Mouse (Mus musculus): ENCODE results near the gene Ttc28. TPM values are rescaled to one million over a fixed set of nuclear protein-coding genes. Genes with fewer than 3 reads are reported as not detected.

The Ttc28 gene
- polyA plus RNA-seq, 1 experiment from 2014 or later: 5.8 TPM

GRCm38 (mm10) chr5:111151882-111152759, 272.5 kb downstream of the Ttc28 start:
- no peak overlapping the region for H3K4me3 ChIP-seq (ENCODE audit: low read length)
- no peak overlapping the region for H3K4me2 ChIP-seq (ENCODE audit: low read depth, low read length)
- no peaks in the 10 kb centered on the region for H3K36me3 ChIP-seq (ENCODE audit: control insufficient read depth, insufficient read depth)
- WGBS: 53% methylated on average over 19 of the region's 19 CpGs
- peaks cover 15% of the 10 kb centered on the region for H3K4me1 ChIP-seq (ENCODE audit: control insufficient read depth, insufficient read depth, low read length)
- no peak overlapping the region for H3K9ac ChIP-seq (ENCODE audit: low read length)
- H3K9me3 ChIP-seq (replicated peaks; ENCODE audit: control insufficient read depth, low read length): no peaks in the 10 kb centered on the region
- no peak overlapping the region for H3K27ac ChIP-seq (ENCODE audit: low read length)
- no peak for ATAC-seq (replicated peaks; ENCODE audit: extremely low read depth, insufficient read depth, low FRiP score)
- H3K27me3 ChIP-seq (ENCODE audit: control insufficient read depth, insufficient read depth, low read length): no peaks in the 10 kb centered on the region

- H3K4me3 ChIP-seq (ENCODE audit: low read length): no peak overlapping the region
- no peaks in the 10 kb centered on the region for H3K9me3 ChIP-seq (replicated peaks; ENCODE audit: control insufficient read depth, low read length)
- no peak overlapping the region for H3K27ac ChIP-seq (ENCODE audit: low read length)
- no peak overlapping the region for H3K9ac ChIP-seq (ENCODE audit: low read length)
- H3K27me3 ChIP-seq (ENCODE audit: control insufficient read depth, insufficient read depth, low read length): no peaks in the 10 kb centered on the region
- no peak overlapping the region for H3K4me2 ChIP-seq (ENCODE audit: low read depth, low read length)
- WGBS: 42% methylated on average over 7 of the region's 7 CpGs
- ATAC-seq (replicated peaks; ENCODE audit: extremely low read depth, insufficient read depth, low FRiP score): peak; percentile 67; the same call in 1 of the 2 replicates
- H3K36me3 ChIP-seq (ENCODE audit: control insufficient read depth, insufficient read depth): no peaks in the 10 kb centered on the region
- H3K4me1 ChIP-seq (ENCODE audit: control insufficient read depth, insufficient read depth, low read length): peaks cover 21% of the 10 kb centered on the region
These were observed 275.0 kb downstream of the Ttc28 start for GRCm38 (mm10) chr5:111154586-111154985.

- Histone ChIP-seq H3K4me2 (ENCODE audit: low read depth, low read length) (no peak overlapping the region), H3K4me1 (ENCODE audit: control insufficient read depth, insufficient read depth, low read length) (peaks cover 28% of the 10 kb centered on the region), H3K27ac (ENCODE audit: low read length) (0 out of 2 replicates have a peak overlapping the region, but pooled peaks have one; percentile 20), H3K36me3 (ENCODE audit: control insufficient read depth, insufficient read depth) (no peaks in the 10 kb centered on the region), H3K4me3 (ENCODE audit: low read length) (no peak overlapping the region), H3K9ac (ENCODE audit: low read length) (no peak overlapping the region), H3K27me3 (ENCODE audit: control insufficient read depth, insufficient read depth, low read length) (no peaks in the 10 kb centered on the region), H3K9me3 (replicated peaks; ENCODE audit: control insufficient read depth, low read length) (no peaks in the 10 kb centered on the region)
- WGBS: 85% methylated on average over 4 of the region's 4 CpGs
- ATAC-seq (replicated peaks; ENCODE audit: extremely low read depth, insufficient read depth, low FRiP score): no peak
These were observed 275.7 kb downstream of the Ttc28 start for GRCm38 (mm10) chr5:111155271-111155670.

- Histone ChIP-seq H3K9ac (ENCODE audit: low read length) (no peak overlapping the region), H3K27me3 (ENCODE audit: control insufficient read depth, insufficient read depth, low read length) (no peaks in the 10 kb centered on the region), H3K27ac (ENCODE audit: low read length) (no peak overlapping the region), H3K4me3 (ENCODE audit: low read length) (no peak overlapping the region), H3K36me3 (ENCODE audit: control insufficient read depth, insufficient read depth) (no peaks in the 10 kb centered on the region), H3K4me1 (ENCODE audit: control insufficient read depth, insufficient read depth, low read length) (peaks cover 34% of the 10 kb centered on the region), H3K4me2 (ENCODE audit: low read depth, low read length) (no peak overlapping the region), H3K9me3 (replicated peaks; ENCODE audit: control insufficient read depth, low read length) (no peaks in the 10 kb centered on the region)
- no peak for ATAC-seq (replicated peaks; ENCODE audit: extremely low read depth, insufficient read depth, low FRiP score)
- WGBS: 76% methylated on average over 12 of the region's 12 CpGs
These were observed 276.3 kb downstream of the Ttc28 start for GRCm38 (mm10) chr5:111155928-111156327.

- H3K27me3 ChIP-seq (ENCODE audit: control insufficient read depth, insufficient read depth, low read length): no peaks in the 10 kb centered on the region
- no peak overlapping the region for H3K4me2 ChIP-seq (ENCODE audit: low read depth, low read length)
- 75% methylated on average over 9 of the region's 9 CpGs for WGBS
- H3K36me3 ChIP-seq (ENCODE audit: control insufficient read depth, insufficient read depth): no peaks in the 10 kb centered on the region
- H3K9me3 ChIP-seq (replicated peaks; ENCODE audit: control insufficient read depth, low read length): no peaks in the 10 kb centered on the region
- no peak overlapping the region for H3K27ac ChIP-seq (ENCODE audit: low read length)
- ATAC-seq (replicated peaks; ENCODE audit: extremely low read depth, insufficient read depth, low FRiP score): no peak
- H3K4me3 ChIP-seq (ENCODE audit: low read length): no peak overlapping the region
- no peak overlapping the region for H3K9ac ChIP-seq (ENCODE audit: low read length)
- H3K4me1 ChIP-seq (ENCODE audit: control insufficient read depth, insufficient read depth, low read length): peaks cover 32% of the 10 kb centered on the region
These were observed 278.7 kb downstream of the Ttc28 start for GRCm38 (mm10) chr5:111158266-111158665.

- H3K9ac ChIP-seq (ENCODE audit: low read length): no peak overlapping the region
- H3K9me3 ChIP-seq (replicated peaks; ENCODE audit: control insufficient read depth, low read length): no peaks in the 10 kb centered on the region
- peak overlapping the region; percentile 35 for H3K4me2 ChIP-seq (ENCODE audit: low read depth, low read length)
- no peaks in the 10 kb centered on the region for H3K36me3 ChIP-seq (ENCODE audit: control insufficient read depth, insufficient read depth)
- no peak overlapping the region for H3K27ac ChIP-seq (ENCODE audit: low read length)
- 0 out of 2 replicates have a peak, but pooled peaks cover 5% of the 10 kb centered on the region for H3K27me3 ChIP-seq (ENCODE audit: control insufficient read depth, insufficient read depth, low read length)
- H3K4me3 ChIP-seq (ENCODE audit: low read length): peak overlapping the region; percentile 13
- ATAC-seq (replicated peaks; ENCODE audit: extremely low read depth, insufficient read depth, low FRiP score): peak; percentile 58
- peaks cover 25% of the 10 kb centered on the region for H3K4me1 ChIP-seq (ENCODE audit: control insufficient read depth, insufficient read depth, low read length)
- WGBS: 20% methylated on average over 23 of the region's 23 CpGs
These were observed 280.2 kb downstream of the Ttc28 start for GRCm38 (mm10) chr5:111159628-111160321.

- H3K27me3 ChIP-seq (ENCODE audit: control insufficient read depth, insufficient read depth, low read length): 0 out of 2 replicates have a peak, but pooled peaks cover 7% of the 10 kb centered on the region
- H3K27ac ChIP-seq (ENCODE audit: low read length): no peak overlapping the region
- H3K4me2 ChIP-seq (ENCODE audit: low read depth, low read length): no peak overlapping the region
- no peaks in the 10 kb centered on the region for H3K9me3 ChIP-seq (replicated peaks; ENCODE audit: control insufficient read depth, low read length)
- H3K36me3 ChIP-seq (ENCODE audit: control insufficient read depth, insufficient read depth): no peaks in the 10 kb centered on the region
- H3K9ac ChIP-seq (ENCODE audit: low read length): no peak overlapping the region
- no peak for ATAC-seq (replicated peaks; ENCODE audit: extremely low read depth, insufficient read depth, low FRiP score)
- H3K4me1 ChIP-seq (ENCODE audit: control insufficient read depth, insufficient read depth, low read length): peaks cover 22% of the 10 kb centered on the region
- WGBS: 56% methylated on average over 7 of the region's 7 CpGs
- no peak overlapping the region for H3K4me3 ChIP-seq (ENCODE audit: low read length)
These were observed 281.7 kb downstream of the Ttc28 start for GRCm38 (mm10) chr5:111161146-111161930.

- WGBS: 55% methylated on average over 6 of the region's 6 CpGs
- 0 out of 2 replicates have a peak, but pooled peaks cover 7% of the 10 kb centered on the region for H3K27me3 ChIP-seq (ENCODE audit: control insufficient read depth, insufficient read depth, low read length)
- no peak overlapping the region for H3K27ac ChIP-seq (ENCODE audit: low read length)
- no peak for ATAC-seq (replicated peaks; ENCODE audit: extremely low read depth, insufficient read depth, low FRiP score)
- peaks cover 22% of the 10 kb centered on the region for H3K4me1 ChIP-seq (ENCODE audit: control insufficient read depth, insufficient read depth, low read length)
- H3K36me3 ChIP-seq (ENCODE audit: control insufficient read depth, insufficient read depth): no peaks in the 10 kb centered on the region
- H3K9me3 ChIP-seq (replicated peaks; ENCODE audit: control insufficient read depth, low read length): no peaks in the 10 kb centered on the region
- H3K4me2 ChIP-seq (ENCODE audit: low read depth, low read length): no peak overlapping the region
- no peak overlapping the region for H3K4me3 ChIP-seq (ENCODE audit: low read length)
- no peak overlapping the region for H3K9ac ChIP-seq (ENCODE audit: low read length)
These were observed 283.3 kb downstream of the Ttc28 start for GRCm38 (mm10) chr5:111162857-111163256.
